Comparison of ENCODE assay signal across 9 mouse cellular contexts in genomic region chr3:37907432-37908088, GRCm38 (mm10).
DNase-seq lines count a peak whose midpoint lies in the region; ATAC-seq and TF ChIP-seq lines count a peak whose summit lies in the region.
"Had no signal": no experiment of that assay in that cellular context is flagged by ENCODE, and none has a peak within 500 bp of the region (broad histone marks: within the 10 kb centered on the region; RNA-seq: fewer than 3 reads in every experiment).

No protein-coding gene starts in this region.

- no peak overlapping the region for H3K9ac ChIP-seq in hindbrain, embryonic 16.5 days (ENCODE audit: low read depth, low read length)
- H3K9ac ChIP-seq in liver, embryonic 11.5 days (ENCODE audit: low read depth, low read length): no peak overlapping the region
- H3K9ac ChIP-seq: midbrain, embryonic 12.5 days had no signal

- H3K27me3 ChIP-seq in hindbrain, embryonic 16.5 days (replicated peaks; ENCODE audit: control insufficient read depth, insufficient read depth, low read length): no peaks in the 10 kb centered on the region
- H3K27me3 ChIP-seq in liver, embryonic 11.5 days (replicated peaks; ENCODE audit: control insufficient read depth, insufficient read depth, low read length): no peaks in the 10 kb centered on the region
- no peaks in the 10 kb centered on the region for H3K27me3 ChIP-seq in small intestine, adult 2 months (ENCODE audit: control insufficient read depth, insufficient read depth, low read length)
- H3K27me3 ChIP-seq: midbrain, embryonic 12.5 days had no signal

- WGBS in hindbrain, embryonic 16.5 days: 38% methylated on average over 14 of the region's 14 CpGs
- WGBS in liver, embryonic 11.5 days: 31% methylated on average over 14 of the region's 14 CpGs
- 7% methylated on average over 14 of the region's 14 CpGs for WGBS in small intestine, adult 2 months

- intact Hi-C loops in left cerebral cortex, postnatal 4 days (cut with DNase I): no loop called here

- no peaks in the 10 kb centered on the region for H3K9me3 ChIP-seq in hindbrain, embryonic 16.5 days (ENCODE audit: control insufficient read depth, low read length)
- no peaks in the 10 kb centered on the region for H3K9me3 ChIP-seq in liver, embryonic 11.5 days (ENCODE audit: control insufficient read depth, low read length)
- H3K9me3 ChIP-seq: midbrain, embryonic 12.5 days had no signal

- no peak overlapping the region for H3K4me2 ChIP-seq in hindbrain, embryonic 16.5 days (ENCODE audit: low read length)
- no peak overlapping the region for H3K4me2 ChIP-seq in liver, embryonic 11.5 days
- H3K4me2 ChIP-seq: midbrain, embryonic 12.5 days had no signal

- peak; percentile 80 for DNase-seq in adrenal gland, adult 8-10 months
- peak; percentile 59 for DNase-seq in gastrocnemius, adult 18-20 months (ENCODE audit: low spot score)
- DNase-seq in liver, embryonic 11.5 days (ENCODE audit: low spot score): no peak
- no peak for DNase-seq in c-Kit-positive CD71-positive TER-119-positive erythroid progenitor cells, embryonic 14.5 days (ENCODE audit: low spot score)
- DNase-seq in cerebellum, postnatal 36 days: no peak
- no peak for DNase-seq in left cerebral cortex, postnatal 4 days

- H3K36me3 ChIP-seq in hindbrain, embryonic 16.5 days (ENCODE audit: control insufficient read depth, insufficient read depth, low read length): no peaks in the 10 kb centered on the region
- no peaks in the 10 kb centered on the region for H3K36me3 ChIP-seq in liver, embryonic 11.5 days (ENCODE audit: control insufficient read depth, insufficient read depth, low read length)
- no peaks in the 10 kb centered on the region for H3K36me3 ChIP-seq in small intestine, adult 2 months (ENCODE audit: control insufficient read depth, insufficient read depth, low read length)
- H3K36me3 ChIP-seq: midbrain, embryonic 12.5 days had no signal

- TF ChIP-seq CTCF in small intestine, adult 2 months (IDR thresholded peaks at IDR 0.05; ENCODE audit: extremely low read depth, insufficient read length, insufficient replicate concordance, low read depth, low read length): no peak

- no peak for TF ChIP-seq POLR2A in small intestine, adult 2 months (IDR thresholded peaks at IDR 0.05; ENCODE audit: low read depth, low read length)

- 0 out of 2 replicates have a peak, but pooled peaks have one; percentile 48 for ATAC-seq in hindbrain, embryonic 16.5 days
- peak; percentile 29; the same call in 1 of the 2 replicates for ATAC-seq in liver, embryonic 11.5 days (replicated peaks; ENCODE audit: low FRiP score)

- no peak overlapping the region for H3K27ac ChIP-seq in hindbrain, embryonic 16.5 days (ENCODE audit: low read depth, low read length)
- no peak overlapping the region for H3K27ac ChIP-seq in liver, embryonic 11.5 days (ENCODE audit: low read depth, low read length)
- peak overlapping the region; percentile 22 for H3K27ac ChIP-seq in small intestine, adult 2 months (ENCODE audit: insufficient read depth, low read depth, low read length)
- H3K27ac ChIP-seq: midbrain, embryonic 12.5 days had no signal

- peaks cover 8% of the 10 kb centered on the region for H3K4me1 ChIP-seq in hindbrain, embryonic 16.5 days (ENCODE audit: control insufficient read depth, insufficient read depth, low read depth, low read length)
- peaks cover 4% of the 10 kb centered on the region; the same call in 1 of the 2 replicates for H3K4me1 ChIP-seq in liver, embryonic 11.5 days (replicated peaks; ENCODE audit: control insufficient read depth, insufficient read depth, low read length)
- H3K4me1 ChIP-seq in small intestine, adult 2 months (ENCODE audit: control insufficient read depth, insufficient read depth, insufficient read length, low read length): peaks cover 13% of the 10 kb centered on the region; the same call in 1 of the 2 replicates
- H3K4me1 ChIP-seq: midbrain, embryonic 12.5 days had no signal

- no peak overlapping the region for H3K4me3 ChIP-seq in hindbrain, embryonic 16.5 days (ENCODE audit: low read length)
- no peak overlapping the region for H3K4me3 ChIP-seq in liver, embryonic 11.5 days (ENCODE audit: low read depth, low read length)
- no peak overlapping the region for H3K4me3 ChIP-seq in small intestine, adult 2 months (ENCODE audit: low read depth, low read length)
- H3K4me3 ChIP-seq: midbrain, embryonic 12.5 days had no signal

Comparison
In these comparisons a context has a peak if more than half of its experiments do, and no peak if none do; other contexts are left out.
1. DNase-seq: peak in adrenal gland, adult 8-10 months (single experiment) and gastrocnemius, adult 18-20 months (single experiment); none in liver, embryonic 11.5 days (single experiment), c-Kit-positive CD71-positive TER-119-positive erythroid progenitor cells, embryonic 14.5 days (single experiment), cerebellum, postnatal 36 days (0 of 2) and left cerebral cortex, postnatal 4 days (single experiment).